Mouse (Mus musculus): Measurements from ENCODE around the gene Olfr128. TPM values are rescaled to one million over a fixed set of nuclear protein-coding genes. Genes with fewer than 3 reads are reported as not detected.
"Not testable (repeated sequence)": the region's sequence is repeated elsewhere in the genome, so short reads cannot be mapped to it uniquely, and the experiment has no call there.

Gene Olfr128
- not detected in 2 replicates for polyA plus RNA-seq (2015; fragmentation: Nextera tagmentation; extraction: Ambion mirVana)

- no peaks in the 10 kb centered on the region for H3K36me3 ChIP-seq (ENCODE audit: control insufficient read depth, insufficient read depth)
- ATAC-seq (ENCODE audit: low read depth) = no peak
- H3K9ac ChIP-seq (ENCODE audit: low read depth, low read length) = no peak within 1 kb of the TSS
- no peaks in the 10 kb centered on the region for H3K27me3 ChIP-seq (ENCODE audit: control insufficient read depth, insufficient read depth, low read depth, low read length)
- no peaks in the 10 kb centered on the region for H3K9me3 ChIP-seq (replicated peaks; ENCODE audit: control insufficient read depth, low read length)
- no peaks in the 10 kb centered on the region for H3K4me1 ChIP-seq (ENCODE audit: control insufficient read depth, low read depth, low read length)
- H3K4me3 ChIP-seq (ENCODE audit: low read depth, low read length) = no peak within 1 kb of the TSS
- H3K4me2 ChIP-seq (ENCODE audit: low read depth, low read length) = no peak within 1 kb of the TSS
- H3K27ac ChIP-seq (ENCODE audit: low read length) = no peak within 1 kb of the TSS
Observed at GRCm38 (mm10) chr17:37920248-37920647, at the start of gene Olfr128. TSS of gene Olfr128 (plus strand) at chr17:37920548.

GRCm38 (mm10) chr17:37873830-37874229 lies 46.5 kb upstream of the Olfr128 start:
- no peak for ATAC-seq (ENCODE audit: low read depth)
- Histone ChIP-seq H3K27ac (ENCODE audit: low read length) (no peak overlapping the region), H3K4me1 (ENCODE audit: control insufficient read depth, low read depth, low read length) (no peaks in the 10 kb centered on the region), H3K36me3 (ENCODE audit: control insufficient read depth, insufficient read depth) (no peaks in the 10 kb centered on the region), H3K4me3 (ENCODE audit: low read depth, low read length) (no peak overlapping the region), H3K9me3 (replicated peaks; ENCODE audit: control insufficient read depth, low read length) (no peaks in the 10 kb centered on the region), H3K9ac (ENCODE audit: low read depth, low read length) (no peak overlapping the region), H3K4me2 (ENCODE audit: low read depth, low read length) (no peak overlapping the region), H3K27me3 (ENCODE audit: control insufficient read depth, insufficient read depth, low read depth, low read length) (no peaks in the 10 kb centered on the region)
- WGBS (ENCODE audit: insufficient replicate concordance) = 38% methylated on average over 3 of the region's 3 CpGs

GRCm38 (mm10) chr17:37900137-37900536 lies 20.2 kb upstream of the Olfr128 start, which contains the start of gene Olfr127:
TSS of gene Olfr127 (plus strand) at chr17:37900437.
- no peak within 1 kb of the TSS for H3K27ac ChIP-seq (ENCODE audit: low read length)
- no peaks in the 10 kb centered on the region for H3K4me1 ChIP-seq (ENCODE audit: control insufficient read depth, low read depth, low read length)
- no peak within 1 kb of the TSS for H3K4me2 ChIP-seq (ENCODE audit: low read depth, low read length)
- H3K4me3 ChIP-seq (ENCODE audit: low read depth, low read length) = no peak within 1 kb of the TSS
- ATAC-seq (ENCODE audit: low read depth) = no peak
- 35% methylated on average over 1 of the region's 1 CpGs for WGBS (ENCODE audit: insufficient replicate concordance)
- H3K36me3 ChIP-seq (ENCODE audit: control insufficient read depth, insufficient read depth) = no peaks in the 10 kb centered on the region
- no peaks in the 10 kb centered on the region for H3K27me3 ChIP-seq (ENCODE audit: control insufficient read depth, insufficient read depth, low read depth, low read length)
- no peaks in the 10 kb centered on the region for H3K9me3 ChIP-seq (replicated peaks; ENCODE audit: control insufficient read depth, low read length)
- H3K9ac ChIP-seq (ENCODE audit: low read depth, low read length) = no peak within 1 kb of the TSS

GRCm38 (mm10) chr17:37906821-37907220 lies 13.5 kb upstream of the Olfr128 start:
- not testable (repeated sequence) for ATAC-seq (ENCODE audit: low read depth); H3K9ac ChIP-seq (ENCODE audit: low read depth, low read length); H3K4me2 ChIP-seq (ENCODE audit: low read depth, low read length); H3K27ac ChIP-seq (ENCODE audit: low read length); H3K9me3 ChIP-seq (replicated peaks; ENCODE audit: control insufficient read depth, low read length); H3K36me3 ChIP-seq (ENCODE audit: control insufficient read depth, insufficient read depth); H3K4me1 ChIP-seq (ENCODE audit: control insufficient read depth, low read depth, low read length); H3K4me3 ChIP-seq (ENCODE audit: low read depth, low read length); H3K27me3 ChIP-seq (ENCODE audit: control insufficient read depth, insufficient read depth, low read depth, low read length)
- WGBS (ENCODE audit: insufficient replicate concordance) = 46% methylated on average over 8 of the region's 8 CpGs

GRCm38 (mm10) chr17:37952979-37953378 lies 32.6 kb downstream of the Olfr128 start, which contains the start of gene Olfr761:
TSS of gene Olfr761 (minus strand) at chr17:37953079.
- ATAC-seq (ENCODE audit: low read depth) = no peak
- Histone ChIP-seq H3K27ac (ENCODE audit: low read length) (no peak within 1 kb of the TSS), H3K9ac (ENCODE audit: low read depth, low read length) (no peak within 1 kb of the TSS), H3K4me2 (ENCODE audit: low read depth, low read length) (no peak within 1 kb of the TSS), H3K9me3 (replicated peaks; ENCODE audit: control insufficient read depth, low read length) (no peaks in the 10 kb centered on the region), H3K27me3 (ENCODE audit: control insufficient read depth, insufficient read depth, low read depth, low read length) (no peaks in the 10 kb centered on the region), H3K4me3 (ENCODE audit: low read depth, low read length) (no peak within 1 kb of the TSS), H3K4me1 (ENCODE audit: control insufficient read depth, low read depth, low read length) (no peaks in the 10 kb centered on the region), H3K36me3 (ENCODE audit: control insufficient read depth, insufficient read depth) (no peaks in the 10 kb centered on the region)
- 45% methylated on average over 2 of the region's 2 CpGs for WGBS (ENCODE audit: insufficient replicate concordance)

- 62% methylated on average over 3 of the region's 3 CpGs for WGBS (ENCODE audit: insufficient replicate concordance)
Observed at GRCm38 (mm10) chr17:37973591-37973990, 53.2 kb downstream of the Olfr128 start.

More at GRCm38 (mm10) chr17:37973591-37973990, 53.2 kb downstream of the Olfr128 start:
- no peak for ATAC-seq (ENCODE audit: low read depth)
- H3K4me1 ChIP-seq (ENCODE audit: control insufficient read depth, low read depth, low read length) = no peaks in the 10 kb centered on the region
- no peak overlapping the region for H3K4me3 ChIP-seq (ENCODE audit: low read depth, low read length)
- no peak overlapping the region for H3K4me2 ChIP-seq (ENCODE audit: low read depth, low read length)
- no peaks in the 10 kb centered on the region for H3K9me3 ChIP-seq (replicated peaks; ENCODE audit: control insufficient read depth, low read length)
- H3K36me3 ChIP-seq (ENCODE audit: control insufficient read depth, insufficient read depth) = no peaks in the 10 kb centered on the region
- no peak overlapping the region for H3K27ac ChIP-seq (ENCODE audit: low read length)
- H3K27me3 ChIP-seq (ENCODE audit: control insufficient read depth, insufficient read depth, low read depth, low read length) = no peaks in the 10 kb centered on the region
- no peak overlapping the region for H3K9ac ChIP-seq (ENCODE audit: low read depth, low read length)

Other genes with a start within 250 kb of the Olfr128 start
- gene Olfr119, start 224.0 kb upstream of the Olfr128 start, polyA plus RNA-seq (2015; fragmentation: Nextera tagmentation; extraction: Ambion mirVana) = not detected in 2 replicates
- not detected in 2 replicates for gene Olfr120, start 198.7 kb upstream of the Olfr128 start, polyA plus RNA-seq (2015; fragmentation: Nextera tagmentation; extraction: Ambion mirVana)
- not detected in 2 replicates for gene Olfr121, start 171.7 kb upstream of the Olfr128 start, polyA plus RNA-seq (2015; fragmentation: Nextera tagmentation; extraction: Ambion mirVana)
- gene Olfr122, start 151.9 kb upstream of the Olfr128 start, polyA plus RNA-seq (2015; fragmentation: Nextera tagmentation; extraction: Ambion mirVana) = not detected in 2 replicates
- gene Olfr123, start 127.0 kb upstream of the Olfr128 start, polyA plus RNA-seq (2015; fragmentation: Nextera tagmentation; extraction: Ambion mirVana) = not detected in 2 replicates
- gene Olfr124, start 120.7 kb upstream of the Olfr128 start, polyA plus RNA-seq (2015; fragmentation: Nextera tagmentation; extraction: Ambion mirVana) = not detected in 2 replicates
- gene Olfr125, start 87.6 kb upstream of the Olfr128 start, polyA plus RNA-seq (2015; fragmentation: Nextera tagmentation; extraction: Ambion mirVana) = not detected in 2 replicates
- gene Olfr126, start 73.1 kb upstream of the Olfr128 start, polyA plus RNA-seq (2015; fragmentation: Nextera tagmentation; extraction: Ambion mirVana) = not detected in 2 replicates
- not detected in 2 replicates for gene Olfr127, start 20.1 kb upstream of the Olfr128 start, polyA plus RNA-seq (2015; fragmentation: Nextera tagmentation; extraction: Ambion mirVana)
- not detected in 2 replicates for gene Olfr761, start 32.5 kb downstream of the Olfr128 start, polyA plus RNA-seq (2015; fragmentation: Nextera tagmentation; extraction: Ambion mirVana)
- not detected in 2 replicates for gene Olfr129, start 139.5 kb downstream of the Olfr128 start, polyA plus RNA-seq (2015; fragmentation: Nextera tagmentation; extraction: Ambion mirVana)
- gene Olfr130, start 143.4 kb downstream of the Olfr128 start, polyA plus RNA-seq (2015; fragmentation: Nextera tagmentation; extraction: Ambion mirVana) = not detected in 2 replicates
- not detected in 2 replicates for gene Olfr131, start 168.1 kb downstream of the Olfr128 start, polyA plus RNA-seq (2015; fragmentation: Nextera tagmentation; extraction: Ambion mirVana)
- not detected in 2 replicates for gene Olfr132, start 214.0 kb downstream of the Olfr128 start, polyA plus RNA-seq (2015; fragmentation: Nextera tagmentation; extraction: Ambion mirVana)
- gene Olfr133, start 224.7 kb downstream of the Olfr128 start, polyA plus RNA-seq (2015; fragmentation: Nextera tagmentation; extraction: Ambion mirVana) = not detected in 2 replicates